Mouse (Mus musculus): ENCODE measurements around the gene 1700024G13Rik.

Gene 1700024G13Rik

GRCm38 (mm10) chr14:32332515-32333445, 55.4 kb downstream of the 1700024G13Rik start:
- no peak for DNase-seq (ENCODE audit: low spot score in 2 of 2)

- DNase-seq (ENCODE audit: low spot score in 2 of 2) = no peak
Observed at GRCm38 (mm10) chr14:32327366-32327765, 60.8 kb downstream of the 1700024G13Rik start.

Measured in cerebellum, postnatal 4 days (tissue).